Mouse (Mus musculus) olfactory bulb, adult 2 months (tissue): ENCODE results near the gene Snx4.

ENCODE experiments used
- CTCF ChIP-seq: fragments of 200-500 bp; IDR thresholded peaks from 2 replicates; pipeline ENCODE4 v1.5.1; 2012; ENCODE audit warnings: low read depth, mild to moderate bottlenecking, low read length, moderate library complexity; ENCODE audit not compliant: insufficient read depth
- POLR2A ChIP-seq: fragments of 200-500 bp; IDR thresholded peaks from 2 replicates; pipeline ENCODE4 v1.6.1; 2012; ENCODE audit warnings: mild to moderate bottlenecking, low read depth, low read length, moderate library complexity; ENCODE audit not compliant: insufficient read depth

GRCm38 (mm10) chr16:33224381-33224780, 26.9 kb upstream of the Snx4 start:
- TF ChIP-seq POLR2A = no peak
- TF ChIP-seq CTCF = no peak
